Mouse (Mus musculus) embryo, embryonic 9.5 days (tissue): ENCODE measurements around the gene Gtf2h5.
A peak's percentile ranks its signal among the peaks of the same experiment; 100 is the strongest.

Source experiments
- DNase-seq: peaks from one replicate; pipeline ENCODE4 v3.0.0-alpha.2; 2017; ENCODE audit errors: extremely low spot score

The Gtf2h5 gene

GRCm38 (mm10) chr17:6079287-6080122 lies at the start of gene Gtf2h5, which contains the start of gene Serac1:
Gtf2h5 (plus strand) TSS chr17:6079786.
Serac1 (minus strand) TSS chr17:6079741.
- peak; percentile 99 for DNase-seq

- no peak for DNase-seq
These were observed 43.9 kb upstream of the Gtf2h5 start for GRCm38 (mm10) chr17:6035661-6036060.

GRCm38 (mm10) chr17:6036458-6036857 lies 43.1 kb upstream of the Gtf2h5 start:
- DNase-seq, result no peak

GRCm38 (mm10) chr17:6036872-6037271 lies 42.7 kb upstream of the Gtf2h5 start:
- DNase-seq, result no peak

GRCm38 (mm10) chr17:6037507-6037906 lies 42.1 kb upstream of the Gtf2h5 start:
- DNase-seq, result no peak

GRCm38 (mm10) chr17:6052801-6053200 lies 26.8 kb upstream of the Gtf2h5 start:
- DNase-seq, result no peak

- DNase-seq, result peak; percentile 77
These were observed 24.6 kb upstream of the Gtf2h5 start for GRCm38 (mm10) chr17:6054934-6055355.

- DNase-seq, result no peak
These were observed 16.8 kb upstream of the Gtf2h5 start for GRCm38 (mm10) chr17:6062793-6063192.

- no peak for DNase-seq
These were observed 16.1 kb upstream of the Gtf2h5 start for GRCm38 (mm10) chr17:6063532-6063931.

- no peak for DNase-seq
These were observed 13.6 kb upstream of the Gtf2h5 start for GRCm38 (mm10) chr17:6066021-6066420.

- no peak for DNase-seq
These were observed 12.0 kb upstream of the Gtf2h5 start for GRCm38 (mm10) chr17:6067613-6068012.

GRCm38 (mm10) chr17:6069866-6070265 lies 9.7 kb upstream of the Gtf2h5 start:
- DNase-seq, result no peak

GRCm38 (mm10) chr17:6073405-6073804 lies 6.2 kb upstream of the Gtf2h5 start:
- DNase-seq, result no peak

- DNase-seq, result no peak
These were observed 3.8 kb downstream of the Gtf2h5 start for GRCm38 (mm10) chr17:6083323-6083890.

- no peak for DNase-seq
These were observed 12.0 kb downstream of the Gtf2h5 start for GRCm38 (mm10) chr17:6091604-6092003.

GRCm38 (mm10) chr17:6095579-6095978 lies 16.0 kb downstream of the Gtf2h5 start:
- no peak for DNase-seq

GRCm38 (mm10) chr17:6097884-6098283 lies 18.3 kb downstream of the Gtf2h5 start:
- DNase-seq, result peak; percentile 36

GRCm38 (mm10) chr17:6102287-6102686 lies 22.7 kb downstream of the Gtf2h5 start:
- DNase-seq, result no peak

GRCm38 (mm10) chr17:6103566-6103965 lies 24.0 kb downstream of the Gtf2h5 start:
- no peak for DNase-seq

GRCm38 (mm10) chr17:6106361-6107014 lies 26.9 kb downstream of the Gtf2h5 start, which contains the start of gene Tulp4:
Tulp4 (plus strand) TSS chr17:6106437.
- peak; percentile 91 for DNase-seq

- DNase-seq, result peak; percentile 66
These were observed 27.5 kb downstream of the Gtf2h5 start for GRCm38 (mm10) chr17:6107015-6107601.

- no peak for DNase-seq
These were observed 28.6 kb downstream of the Gtf2h5 start for GRCm38 (mm10) chr17:6108175-6108574.
